9 mouse cellular contexts compared by ENCODE assay signal in genomic region chr5:135712803-135713202, GRCm38 (mm10). TPM values are rescaled to one million over a fixed set of nuclear protein-coding genes. Genes with fewer than 3 reads are reported as not detected.
A peak's percentile ranks its signal among the peaks of the same experiment; 100 is the strongest.
DNase-seq lines count a peak whose midpoint lies in the region; ATAC-seq and TF ChIP-seq lines count a peak whose summit lies in the region.
"Had no signal": no experiment of that assay in that cellular context is flagged by ENCODE, and none has a peak within 500 bp of the region (broad histone marks: within the 10 kb centered on the region; RNA-seq: fewer than 3 reads in every experiment).

No protein-coding gene starts in this region.

- peaks cover 37% of the 10 kb centered on the region for H3K36me3 ChIP-seq in heart, embryonic 13.5 days
- 0 out of 2 replicates have a peak, but pooled peaks cover 3% of the 10 kb centered on the region for H3K36me3 ChIP-seq in lung, postnatal 0 days (ENCODE audit: insufficient read depth, low read length)

- 34% methylated on average over 4 of the region's 4 CpGs for WGBS in heart, embryonic 13.5 days
- WGBS in lung, postnatal 0 days, result 48% methylated on average over 4 of the region's 4 CpGs

- H3K4me3 ChIP-seq in heart, embryonic 13.5 days, result no peak overlapping the region
- no peak overlapping the region for H3K4me3 ChIP-seq in lung, postnatal 0 days (ENCODE audit: low read depth, low read length)
- H3K4me3 ChIP-seq: hindbrain, embryonic 15.5 days had no signal

- DNase-seq in heart, postnatal 25 days (ENCODE audit: low spot score), result no peak
- DNase-seq in lung, postnatal 0 days (ENCODE audit: low spot score), result no peak
- DNase-seq in lung, postnatal 4 days, result no peak
- no peak for DNase-seq in lung, postnatal 14 days
- no peak for DNase-seq in spleen, postnatal 10 days (ENCODE audit: low spot score in 2 of 2)

- no peak overlapping the region for H3K4me2 ChIP-seq in heart, embryonic 13.5 days
- no peak overlapping the region for H3K4me2 ChIP-seq in lung, postnatal 0 days (replicated peaks; ENCODE audit: low read depth, low read length)
- H3K4me2 ChIP-seq: hindbrain, embryonic 15.5 days had no signal

- peak overlapping the region; percentile 77 for H3K27ac ChIP-seq in heart, embryonic 13.5 days (replicated peaks)
- peak overlapping the region; percentile 48; the same call in 1 of the 2 replicates for H3K27ac ChIP-seq in lung, postnatal 0 days (ENCODE audit: low read length)
- H3K27ac ChIP-seq: hindbrain, embryonic 15.5 days had no signal

- TF ChIP-seq EP300 in lung, postnatal 0 days (IDR thresholded peaks at IDR 0.05), result no peak

- no peak overlapping the region for H3K9ac ChIP-seq in heart, embryonic 13.5 days
- H3K9ac ChIP-seq in lung, postnatal 0 days (replicated peaks; ENCODE audit: low read depth), result no peak overlapping the region
- H3K9ac ChIP-seq: hindbrain, embryonic 15.5 days had no signal

- intact Hi-C loops in heart, postnatal 25 days (cut with DNase I), result no loop called here

- TF ChIP-seq CTCF in lung, postnatal 0 days (IDR thresholded peaks at IDR 0.05), result no peak

- H3K27me3 ChIP-seq in heart, embryonic 13.5 days (replicated peaks), result no peaks in the 10 kb centered on the region
- H3K27me3 ChIP-seq in lung, postnatal 0 days (replicated peaks; ENCODE audit: insufficient read depth, low read length), result no peaks in the 10 kb centered on the region
- H3K27me3 ChIP-seq: hindbrain, embryonic 15.5 days had no signal

- H3K4me1 ChIP-seq in heart, embryonic 13.5 days, result peaks cover 30% of the 10 kb centered on the region
- peaks cover 8% of the 10 kb centered on the region for H3K4me1 ChIP-seq in lung, postnatal 0 days (ENCODE audit: insufficient read depth, low read depth, low read length)

- H3K9me3 ChIP-seq in heart, embryonic 13.5 days, result no peaks in the 10 kb centered on the region
- H3K9me3 ChIP-seq in lung, postnatal 0 days (ENCODE audit: low read length), result no peaks in the 10 kb centered on the region
- H3K9me3 ChIP-seq: hindbrain, embryonic 15.5 days had no signal

- no peak for ATAC-seq in heart, embryonic 13.5 days (ENCODE audit: extremely low read depth, insufficient number of reproducible peaks, low FRiP score, low TSS enrichment)
- no peak for ATAC-seq in lung, postnatal 0 days
- ATAC-seq in common myeloid progenitor, adult 5-6 weeks (replicated peaks; ENCODE audit: low read depth, poor library complexity, severe bottlenecking), result 0 out of 2 replicates have a peak, but pooled peaks have one; percentile 0
- ATAC-seq in megakaryocyte-erythroid progenitor cell, adult 5-6 weeks (replicated peaks; ENCODE audit: low FRiP score, low TSS enrichment, poor library complexity, severe bottlenecking), result peak; percentile 23; the same call in 1 of the 2 replicates

RNA-seq across cellular contexts. Expression of gene Tmem120a, which starts 31.4 kb away (rescaled TPM):
- polyA plus RNA-seq in heart, embryonic 13.5 days (2015; fragmentation: Nextera tagmentation; extraction: Ambion mirVana), result 30.8 and 32.0 TPM in 2 replicates
- 10 to 100 TPM; 11.8 to 13.3 TPM for total RNA-seq in heart, postnatal 25 days (2021)
- 44.0 and 45.2 TPM in 2 replicates for polyA plus RNA-seq in lung, postnatal 0 days (2015; fragmentation: Nextera tagmentation; extraction: Ambion mirVana)
- 8.5 and 12.4 TPM in 2 replicates for total RNA-seq in common myeloid progenitor, adult 5-6 weeks (2017)
- total RNA-seq in megakaryocyte-erythroid progenitor cell, adult 5-6 weeks (2014; fragmentation: Nextera tagmentation), result 11.2 and 14.3 TPM in 2 replicates
- total RNA-seq in megakaryocyte-erythroid progenitor cell, adult 5-6 weeks (2017), result 12.1 and 15.7 TPM in 2 replicates

RNA-seq across cellular contexts. Expression of gene Por, which starts 43.0 kb away (rescaled TPM):
- polyA plus RNA-seq in heart, embryonic 13.5 days (2015; fragmentation: Nextera tagmentation; extraction: Ambion mirVana), result 44.6 and 47.6 TPM in 2 replicates
- total RNA-seq in heart, postnatal 25 days (2021), result 10 to 100 TPM; 50.7 to 65.8 TPM
- polyA plus RNA-seq in lung, postnatal 0 days (2015; fragmentation: Nextera tagmentation; extraction: Ambion mirVana), result 130 and 135 TPM in 2 replicates
- 55.7 and 72.0 TPM in 2 replicates for total RNA-seq in common myeloid progenitor, adult 5-6 weeks (2017)
- 49.6 and 57.4 TPM in 2 replicates for total RNA-seq in megakaryocyte-erythroid progenitor cell, adult 5-6 weeks (2014; fragmentation: Nextera tagmentation)
- total RNA-seq in megakaryocyte-erythroid progenitor cell, adult 5-6 weeks (2017), result 58.7 and 73.2 TPM in 2 replicates

Comparison
In these comparisons a context has a peak if more than half of its experiments do, and no peak if none do; other contexts are left out.
1. ATAC-seq: peak in common myeloid progenitor, adult 5-6 weeks (single experiment) and megakaryocyte-erythroid progenitor cell, adult 5-6 weeks (single experiment); none in heart, embryonic 13.5 days (single experiment) and lung, postnatal 0 days (single experiment).